Comparison of ENCODE assay signal across 15 mouse cellular contexts in the genomic region with DNA sequence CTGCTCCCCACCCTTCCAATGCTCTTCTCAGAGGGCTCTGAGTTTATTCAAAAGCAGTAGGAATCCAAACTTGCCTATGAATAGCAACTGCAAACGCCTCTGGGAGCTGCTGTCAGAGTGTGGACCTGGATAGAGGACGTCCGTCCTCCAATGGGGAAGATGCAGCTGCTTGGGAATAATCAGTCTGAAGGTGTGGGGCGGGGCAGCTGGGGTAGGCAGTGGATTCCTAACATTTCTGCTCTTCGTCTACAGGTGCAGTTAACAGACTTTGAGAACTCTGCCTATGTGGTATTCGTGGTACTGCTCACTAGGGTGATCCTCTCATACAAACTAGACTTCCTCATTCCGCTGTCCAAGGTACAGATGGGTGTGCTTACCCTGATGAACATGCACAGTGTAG.
"Had no signal": no experiment of that assay in that cellular context is flagged by ENCODE, and none has a peak within 500 bp of the region (broad histone marks: within the 10 kb centered on the region; RNA-seq: fewer than 3 reads in every experiment).

No protein-coding gene starts in this region.

- H3K27ac ChIP-seq: neural tube, embryonic 15.5 days; stomach, embryonic 15.5 days; stomach, postnatal 0 days had no signal

- H3K27me3 ChIP-seq: neural tube, embryonic 15.5 days; stomach, embryonic 15.5 days had no signal

- H3K4me3 ChIP-seq: neural tube, embryonic 15.5 days; stomach, embryonic 15.5 days had no signal

- H3K4me2 ChIP-seq: neural tube, embryonic 15.5 days; stomach, embryonic 15.5 days had no signal

- H3K4me1 ChIP-seq: neural tube, embryonic 15.5 days; stomach, embryonic 15.5 days had no signal

- H3K9me3 ChIP-seq: neural tube, embryonic 15.5 days; stomach, embryonic 15.5 days had no signal

- DNase-seq: retina, postnatal 1 day; right cerebral cortex, adult 18-20 months; right cerebral cortex, postnatal 14 days; right cerebral cortex, postnatal 25 days; right cerebral cortex, postnatal 4 days; spleen, adult 18-20 months; thymus, adult 18-20 months; thymus, adult 2 months; thymus, postnatal 14 days; thymus, postnatal 25 days; thymus, postnatal 36 days; thymus, postnatal 4 days had no signal

- H3K9ac ChIP-seq: neural tube, embryonic 15.5 days; stomach, embryonic 15.5 days had no signal
